Mouse (Mus musculus) induced T-regulatory cell, adult 2 months (primary cell): Measurements from ENCODE around the gene Pde8b.

Experiments used
- DNase-seq: peaks from one replicate; pipeline ENCODE4 v3.0.0-alpha.2; 2012; ENCODE audit warnings: low read depth

Gene Pde8b

GRCm38 (mm10) chr13:95081082-95081481, 169.1 kb downstream of the Pde8b start:
- DNase-seq: no peak

DNA sequence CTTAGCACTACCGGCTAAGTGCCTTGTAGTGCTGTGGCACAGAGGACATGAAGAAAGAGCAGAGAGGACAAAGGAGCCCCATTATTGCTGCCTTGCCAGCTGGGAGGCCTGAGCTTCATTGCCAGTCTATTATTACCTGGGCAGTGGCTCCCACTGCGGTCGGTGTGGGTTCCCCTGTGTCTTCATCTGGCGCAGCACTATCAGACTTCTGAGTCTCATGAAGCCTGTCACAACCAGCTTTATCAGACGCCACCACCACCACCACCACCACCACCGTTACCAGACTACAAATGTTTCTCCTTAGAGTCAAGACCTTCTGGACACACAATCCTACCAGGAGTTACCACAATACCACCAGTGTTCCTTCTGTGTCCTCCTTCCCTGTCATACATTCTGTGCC, 171.6 kb downstream of the Pde8b start:
- no peak for DNase-seq

DNA sequence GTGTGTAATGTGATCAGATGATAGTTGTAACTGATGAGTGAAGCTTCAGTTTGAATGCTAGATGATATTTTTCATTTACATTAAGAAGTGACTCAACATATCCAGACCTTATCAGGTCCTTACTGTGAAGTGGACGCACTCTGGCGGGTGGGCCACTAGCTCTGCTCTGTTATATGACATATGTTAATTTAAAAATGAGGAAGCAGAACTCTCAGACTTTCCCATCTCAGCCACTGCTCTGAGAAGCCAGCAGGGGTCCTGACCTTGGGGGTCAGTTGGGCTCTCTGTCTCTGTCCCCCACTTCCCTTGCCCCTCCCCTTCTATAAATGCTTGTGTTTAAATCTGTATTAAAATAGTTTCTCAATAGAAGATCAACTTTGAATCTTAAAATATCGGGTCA, 172.4 kb downstream of the Pde8b start:
- no peak for DNase-seq

- DNase-seq: no peak
These were observed 174.0 kb downstream of the Pde8b start for GRCm38 (mm10) chr13:95076142-95076541.

- no peak for DNase-seq
These were observed 176.5 kb downstream of the Pde8b start for GRCm38 (mm10) chr13:95073445-95074172.

GRCm38 (mm10) chr13:95070268-95070667, 179.9 kb downstream of the Pde8b start:
- peak; percentile 12 for DNase-seq

DNA sequence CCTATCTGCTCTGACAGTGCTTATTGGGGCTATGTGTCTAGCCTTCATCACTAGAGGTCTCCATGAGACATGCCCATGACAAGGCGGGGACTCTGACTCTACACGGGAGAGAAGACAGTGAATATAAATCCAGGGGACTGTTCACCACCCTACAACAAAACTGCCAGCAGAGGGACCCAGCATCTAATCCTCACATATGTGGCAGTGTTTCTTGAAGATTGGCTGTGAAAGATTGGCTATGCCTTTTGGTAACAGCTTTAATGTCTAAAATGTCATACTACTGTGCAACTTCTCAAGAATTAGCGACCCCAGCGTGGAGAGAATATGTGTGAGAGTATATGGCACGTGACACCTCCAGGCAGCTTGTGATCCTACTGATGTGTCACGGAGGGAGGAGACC, 182.3 kb downstream of the Pde8b start:
- DNase-seq: peak; percentile 14

- DNase-seq: peak; percentile 49
These were observed 186.6 kb downstream of the Pde8b start for GRCm38 (mm10) chr13:95063390-95064017.

DNA sequence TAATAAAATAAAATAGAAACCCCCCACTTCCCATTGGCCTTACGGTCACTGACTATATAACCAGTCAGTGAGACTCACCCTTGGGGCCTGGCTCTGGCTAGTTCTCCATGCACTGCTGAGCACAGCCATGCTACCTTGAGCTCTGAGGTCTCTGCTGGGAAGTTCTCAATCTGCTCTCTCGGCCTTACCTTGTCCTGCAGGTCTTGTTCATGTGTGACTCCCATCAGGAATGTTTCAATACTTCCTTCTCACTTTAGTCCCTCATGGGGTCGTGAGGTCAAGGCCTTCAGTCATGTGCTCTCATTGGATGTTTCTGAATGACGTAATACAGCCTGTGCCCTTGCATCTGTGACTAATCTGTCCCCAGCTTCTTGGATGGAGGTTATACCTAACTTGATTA, 191.3 kb downstream of the Pde8b start:
- DNase-seq: no peak

GRCm38 (mm10) chr13:95056501-95057280, 193.4 kb downstream of the Pde8b start:
- no peak for DNase-seq

DNA sequence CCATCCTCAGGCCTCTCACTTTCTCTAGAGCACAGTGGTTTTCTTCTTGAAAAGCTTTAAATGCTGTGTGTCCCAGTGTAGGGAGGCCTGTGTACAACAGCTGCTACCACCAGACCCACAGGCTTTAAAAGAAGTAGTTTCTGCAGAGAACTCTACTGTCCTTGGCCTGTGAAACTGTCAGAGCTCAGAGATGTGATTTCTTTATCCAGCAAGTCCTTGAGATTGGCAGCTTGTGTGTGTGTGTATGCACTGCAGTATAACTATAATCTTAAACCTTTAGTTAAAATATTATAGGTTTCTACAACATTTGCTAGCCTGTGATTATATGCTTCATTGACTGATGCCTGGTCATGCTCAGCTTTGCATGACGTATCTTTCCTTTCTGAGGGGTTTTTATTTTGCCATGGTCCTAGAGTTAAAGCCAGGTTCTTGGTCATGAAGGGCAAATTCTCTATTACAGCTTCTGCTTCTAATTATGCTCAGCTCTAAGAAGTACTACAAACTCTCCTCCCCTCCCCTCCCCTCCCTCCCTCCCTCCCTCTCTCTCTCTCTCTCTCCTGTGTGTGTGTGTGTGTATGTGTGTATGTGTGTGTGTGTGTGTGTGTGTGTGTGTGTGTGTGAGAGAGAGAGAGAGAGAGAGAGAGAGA, 194.3 kb downstream of the Pde8b start:
- no peak for DNase-seq

GRCm38 (mm10) chr13:95052421-95052820, 197.7 kb downstream of the Pde8b start:
- no peak for DNase-seq

DNA sequence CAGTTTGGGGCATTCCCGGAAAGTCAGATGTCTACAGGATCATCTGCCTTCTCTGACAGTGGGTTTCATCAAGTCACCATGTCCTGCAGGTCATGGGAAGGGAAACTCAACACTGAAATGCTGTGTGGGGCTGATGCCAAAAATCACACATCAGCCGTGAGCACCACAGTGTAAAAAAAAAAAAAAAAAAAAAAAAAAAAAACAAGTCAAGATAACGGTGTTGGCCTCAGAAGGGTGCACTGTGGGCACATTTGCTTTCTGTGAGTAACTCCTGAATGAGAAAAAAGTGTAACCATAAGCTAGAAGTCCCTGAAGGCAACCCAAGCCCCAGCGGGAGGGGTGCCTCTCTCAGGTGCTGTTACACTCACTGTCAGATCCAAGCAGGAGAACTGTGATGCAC, 199.7 kb downstream of the Pde8b start:
- DNase-seq: no peak

- no peak for DNase-seq
These were observed 206.0 kb downstream of the Pde8b start for GRCm38 (mm10) chr13:95044108-95044507.

GRCm38 (mm10) chr13:95040140-95040738, 209.9 kb downstream of the Pde8b start:
- no peak for DNase-seq

- DNase-seq: no peak
These were observed 211.9 kb downstream of the Pde8b start for GRCm38 (mm10) chr13:95038200-95038599.

- no peak for DNase-seq
These were observed 215.4 kb downstream of the Pde8b start for GRCm38 (mm10) chr13:95034715-95035114.

GRCm38 (mm10) chr13:95034094-95034493, 216.0 kb downstream of the Pde8b start:
- no peak for DNase-seq

- no peak for DNase-seq
These were observed 217.2 kb downstream of the Pde8b start for GRCm38 (mm10) chr13:95032973-95033372.

- DNase-seq: no peak
These were observed 217.9 kb downstream of the Pde8b start for GRCm38 (mm10) chr13:95032127-95032831.

- no peak for DNase-seq
These were observed 219.3 kb downstream of the Pde8b start for GRCm38 (mm10) chr13:95030828-95031227.
